Mouse (Mus musculus): Measurements from ENCODE around the gene Vmn1r149. TPM values are rescaled to one million over a fixed set of nuclear protein-coding genes. Genes with fewer than 3 reads are reported as not detected.
"Not testable (repeated sequence)": the region's sequence is repeated elsewhere in the genome, so short reads cannot be mapped to it uniquely, and the experiment has no call there.

Vmn1r149 gene
- total RNA-seq (2022): not detected

GRCm38 (mm10) chr7:22438129-22438528, at the start of gene Vmn1r149:
Vmn1r149 (minus strand) TSS chr7:22438229.
- not testable (repeated sequence) for DNase-seq (ENCODE audit: low spot score)

GRCm38 (mm10) chr7:22463975-22464374, 25.9 kb upstream of the Vmn1r149 start, which contains the start of gene Gm10665:
Gm10665 (minus strand) TSS chr7:22464075.
- not testable (repeated sequence) for DNase-seq (ENCODE audit: low spot score)

GRCm38 (mm10) chr7:22413283-22413682, 24.7 kb downstream of the Vmn1r149 start, which contains the start of gene Vmn1r148:
Vmn1r148 (plus strand) TSS chr7:22413583.
- not testable (repeated sequence) for DNase-seq (ENCODE audit: low spot score)

Other genes starting within 250 kb of the Vmn1r149 start
- gene Vmn1r143, start 248.9 kb downstream of the Vmn1r149 start, total RNA-seq (2022): not detected
- gene Gm8653, start 237.0 kb downstream of the Vmn1r149 start, total RNA-seq (2022): not detected
- gene Gm8453, start 208.7 kb downstream of the Vmn1r149 start, total RNA-seq (2022): not detected
- gene Gm4187, start 108.5 kb downstream of the Vmn1r149 start, total RNA-seq (2022): not detected
- gene Gm8660, start 67.2 kb downstream of the Vmn1r149 start, total RNA-seq (2022): not detected
- gene Vmn1r148, start 24.6 kb downstream of the Vmn1r149 start, total RNA-seq (2022): not detected
- not detected for gene Gm10665, start 25.8 kb upstream of the Vmn1r149 start, total RNA-seq (2022)
- not detected for gene Vmn1r151, start 61.4 kb upstream of the Vmn1r149 start, total RNA-seq (2022)
- not detected for gene Vmn1r152, start 84.7 kb upstream of the Vmn1r149 start, total RNA-seq (2022)
- gene Gm8677, start 96.7 kb upstream of the Vmn1r149 start, total RNA-seq (2022): not detected
- not detected for gene Gm4201, start 127.1 kb upstream of the Vmn1r149 start, total RNA-seq (2022)
- gene Gm4565, start 149.9 kb upstream of the Vmn1r149 start, total RNA-seq (2022): not detected
- not detected for gene Vmn1r155, start 219.8 kb upstream of the Vmn1r149 start, total RNA-seq (2022)